Mouse (Mus musculus) heart, embryonic 10.5 days (tissue): ENCODE measurements around the gene Zfp654. TPM values are rescaled to one million over a fixed set of nuclear protein-coding genes. Genes with fewer than 3 reads are reported as not detected.
A peak's percentile ranks its signal among the peaks of the same experiment; 100 is the strongest.

ENCODE experiments used
- DNase-seq: peaks from one replicate; pipeline ENCODE4 v3.0.0-alpha.2; 2017; ENCODE audit warnings: low spot score
- H3K27ac ChIP-seq: fragments of 300-500 bp; sonication (generic); 2 replicates; pipeline ENCODE4 v1.5.1; 2016; ENCODE audit warnings: mild to moderate bottlenecking
- H3K27me3 ChIP-seq: fragments of 300-500 bp; sonication (generic); 2 replicates; pipeline ENCODE4 v1.6.1; 2016; ENCODE audit warnings: mild to moderate bottlenecking; ENCODE audit not compliant: poor library complexity, insufficient read depth, severe bottlenecking
- H3K36me3 ChIP-seq: fragments of 300-500 bp; sonication (generic); 2 replicates; pipeline ENCODE4 v1.6.1; 2016; ENCODE audit warnings: mild to moderate bottlenecking, moderate library complexity
- H3K4me1 ChIP-seq: fragments of 300-500 bp; sonication (generic); 2 replicates; pipeline ENCODE4 v1.6.1; 2016; ENCODE audit warnings: mild to moderate bottlenecking
- H3K4me3 ChIP-seq: fragments of 300-500 bp; sonication (generic); 2 replicates; pipeline ENCODE4 v1.5.1; 2016; ENCODE audit warnings: mild to moderate bottlenecking, moderate library complexity
- H3K9me3 ChIP-seq: fragments of 300-500 bp; sonication (generic); 2 replicates; pipeline ENCODE4 v1.6.1; 2016; ENCODE audit warnings: mild to moderate bottlenecking, moderate library complexity
- WGBS: fragments of 180-500 bp; shearing (Covaris S2); methylation state at CpG from one replicate; pipeline ENCODE4 v1.1.7; 2016; 5-methylcytosine and 5-hydroxymethylcytosine counted together
- polyA plus RNA-seq: library from polyadenylated mRNA; unstranded; fragments of >200 nt; fragmentation: Nextera tagmentation; extraction: Ambion mirVana; gene quantifications from 2 replicates; pipeline ENCODE4 v1.2.1, GENCODE M21; 2016

Gene Zfp654
- polyA plus RNA-seq, 1 experiment from 2014 or later, result 7.0 TPM

- Histone ChIP-seq H3K9me3 (no peaks in the 10 kb centered on the region), H3K27ac (no peak overlapping the region), H3K27me3 (no peaks in the 10 kb centered on the region), H3K4me1 (no peaks in the 10 kb centered on the region), H3K36me3 (peaks cover 24% of the 10 kb centered on the region), H3K4me3 (no peak overlapping the region)
- DNase-seq, result no peak
- 91% methylated on average over 3 of the region's 3 CpGs for WGBS
Measured at GRCm38 (mm10) chr16:64789706-64790105, 61.7 kb downstream of the Zfp654 start.

- no peaks in the 10 kb centered on the region for H3K27me3 ChIP-seq
- peaks cover 5% of the 10 kb centered on the region; the same call in 1 of the 2 replicates for H3K36me3 ChIP-seq
- no peak overlapping the region for H3K27ac ChIP-seq
- H3K4me1 ChIP-seq, result no peaks in the 10 kb centered on the region
- WGBS, result 79% methylated on average over 1 of the region's 1 CpGs
- H3K4me3 ChIP-seq, result no peak overlapping the region
- DNase-seq, result no peak
- no peaks in the 10 kb centered on the region for H3K9me3 ChIP-seq
Measured at GRCm38 (mm10) chr16:64775516-64775915, 75.9 kb downstream of the Zfp654 start.

GRCm38 (mm10) chr16:64771431-64771818 lies 80.0 kb downstream of the Zfp654 start:
- Histone ChIP-seq H3K27me3 (no peaks in the 10 kb centered on the region), H3K4me1 (no peaks in the 10 kb centered on the region), H3K36me3 (peaks cover 7% of the 10 kb centered on the region), H3K4me3 (peak overlapping the region; percentile 88), H3K27ac (peak overlapping the region; percentile 93), H3K9me3 (no peaks in the 10 kb centered on the region)
- WGBS, result 88% methylated on average over 2 of the region's 2 CpGs
- DNase-seq, result no peak

GRCm38 (mm10) chr16:64770521-64771430 lies 80.7 kb downstream of the Zfp654 start, which contains the start of gene 4930453N24Rik:
TSS of gene 4930453N24Rik (minus strand) at chr16:64771161.
- Histone ChIP-seq H3K4me3 (peak within 1 kb of the TSS; percentile 88), H3K9me3 (no peaks in the 10 kb centered on the region), H3K27me3 (no peaks in the 10 kb centered on the region), H3K4me1 (no peaks in the 10 kb centered on the region), H3K27ac (peak within 1 kb of the TSS; percentile 93), H3K36me3 (peaks cover 14% of the 10 kb centered on the region)
- DNase-seq, result peak; percentile 94
- 3% methylated on average over 72 of the region's 72 CpGs for WGBS

- Histone ChIP-seq H3K36me3 (peaks cover 52% of the 10 kb centered on the region), H3K4me1 (no peaks in the 10 kb centered on the region), H3K27ac (no peak overlapping the region), H3K4me3 (no peak overlapping the region), H3K9me3 (peaks cover 6% of the 10 kb centered on the region; the same call in 1 of the 2 replicates), H3K27me3 (no peaks in the 10 kb centered on the region)
- WGBS, result 94% methylated on average over 8 of the region's 8 CpGs
- no peak for DNase-seq
Measured at GRCm38 (mm10) chr16:64766696-64767300, 84.7 kb downstream of the Zfp654 start.

- no peak overlapping the region for H3K4me3 ChIP-seq
- no peaks in the 10 kb centered on the region for H3K27me3 ChIP-seq
- DNase-seq, result no peak
- peaks cover 6% of the 10 kb centered on the region; the same call in 1 of the 2 replicates for H3K9me3 ChIP-seq
- H3K4me1 ChIP-seq, result no peaks in the 10 kb centered on the region
- no peak overlapping the region for H3K27ac ChIP-seq
- 84% methylated on average over 1 of the region's 1 CpGs for WGBS
- H3K36me3 ChIP-seq, result peaks cover 22% of the 10 kb centered on the region
Measured at GRCm38 (mm10) chr16:64759245-64759626, 92.2 kb downstream of the Zfp654 start.

GRCm38 (mm10) chr16:64758561-64759244 lies 92.7 kb downstream of the Zfp654 start:
- Histone ChIP-seq H3K27me3 (no peaks in the 10 kb centered on the region), H3K4me1 (no peaks in the 10 kb centered on the region), H3K9me3 (peaks cover 6% of the 10 kb centered on the region; the same call in 1 of the 2 replicates), H3K36me3 (peaks cover 17% of the 10 kb centered on the region), H3K27ac (no peak overlapping the region), H3K4me3 (no peak overlapping the region)
- no peak for DNase-seq
- WGBS, result 49% methylated on average over 6 of the region's 6 CpGs

GRCm38 (mm10) chr16:64757666-64758400 lies 93.6 kb downstream of the Zfp654 start:
- no peak overlapping the region for H3K4me3 ChIP-seq
- no peak overlapping the region for H3K27ac ChIP-seq
- H3K36me3 ChIP-seq, result peaks cover 8% of the 10 kb centered on the region
- no peaks in the 10 kb centered on the region for H3K27me3 ChIP-seq
- no peak for DNase-seq
- 84% methylated on average over 7 of the region's 7 CpGs for WGBS
- H3K9me3 ChIP-seq, result no peaks in the 10 kb centered on the region
- no peaks in the 10 kb centered on the region for H3K4me1 ChIP-seq

- Histone ChIP-seq H3K36me3 (no peaks in the 10 kb centered on the region), H3K4me3 (no peak overlapping the region), H3K9me3 (no peaks in the 10 kb centered on the region), H3K27me3 (no peaks in the 10 kb centered on the region), H3K27ac (no peak overlapping the region), H3K4me1 (no peaks in the 10 kb centered on the region)
- 81% methylated on average over 6 of the region's 6 CpGs for WGBS
- no peak for DNase-seq
Measured at GRCm38 (mm10) chr16:64756321-64756720, 95.1 kb downstream of the Zfp654 start.

GRCm38 (mm10) chr16:64754743-64755139 lies 96.7 kb downstream of the Zfp654 start:
- 39% methylated on average over 3 of the region's 3 CpGs for WGBS
- no peaks in the 10 kb centered on the region for H3K4me1 ChIP-seq
- no peak for DNase-seq
- H3K9me3 ChIP-seq, result no peaks in the 10 kb centered on the region
- H3K27me3 ChIP-seq, result no peaks in the 10 kb centered on the region
- H3K36me3 ChIP-seq, result no peaks in the 10 kb centered on the region
- H3K4me3 ChIP-seq, result no peak overlapping the region
- H3K27ac ChIP-seq, result no peak overlapping the region

- no peaks in the 10 kb centered on the region for H3K36me3 ChIP-seq
- H3K4me3 ChIP-seq, result no peak overlapping the region
- no peak for DNase-seq
- WGBS, result 50% methylated on average over 3 of the region's 3 CpGs
- H3K9me3 ChIP-seq, result no peaks in the 10 kb centered on the region
- no peaks in the 10 kb centered on the region for H3K27me3 ChIP-seq
- no peak overlapping the region for H3K27ac ChIP-seq
- no peaks in the 10 kb centered on the region for H3K4me1 ChIP-seq
Measured at GRCm38 (mm10) chr16:64753990-64754742, 97.3 kb downstream of the Zfp654 start.

GRCm38 (mm10) chr16:64748237-64748636 lies 103.2 kb downstream of the Zfp654 start:
- DNase-seq, result no peak
- Histone ChIP-seq H3K27ac (no peak overlapping the region), H3K27me3 (no peaks in the 10 kb centered on the region), H3K9me3 (no peaks in the 10 kb centered on the region), H3K36me3 (no peaks in the 10 kb centered on the region), H3K4me1 (no peaks in the 10 kb centered on the region), H3K4me3 (no peak overlapping the region)
- 9% methylated on average over 10 of the region's 10 CpGs for WGBS
